Mouse (Mus musculus): ENCODE measurements around the gene Sprr1b.

DNA sequence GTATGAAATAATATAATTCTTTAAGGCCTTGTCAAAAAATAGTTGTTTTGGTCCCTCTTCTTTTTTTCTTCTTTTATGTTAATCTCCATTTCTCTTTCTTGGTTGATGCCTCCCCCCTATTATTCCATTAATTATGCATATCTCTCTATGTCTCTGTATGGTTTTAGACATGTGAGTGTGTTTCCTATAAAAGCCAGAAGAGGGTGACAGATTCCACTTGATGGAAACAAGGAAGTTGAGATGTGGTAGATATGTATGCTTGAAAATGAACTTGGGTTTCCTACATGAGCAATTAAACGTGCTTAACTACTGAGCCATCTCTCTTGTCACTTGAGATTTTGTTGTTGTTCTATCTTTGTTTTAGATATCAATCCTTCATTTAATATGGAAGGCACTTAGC lies 44.3 kb downstream of the Sprr1b start:
- no peak for TF ChIP-seq CTCF (IDR thresholded peaks at IDR 0.05; ENCODE audit: low read depth, low read length)
- TF ChIP-seq POLR2A (IDR thresholded peaks at IDR 0.05; ENCODE audit: extremely low read depth, insufficient read depth, low read length), result no peak
